Mouse (Mus musculus) ES-Bruce4 (cell line): ENCODE measurements around the gene Apobec2.

Source experiments
- CTCF ChIP-seq: IDR thresholded peaks from one replicate; pipeline ENCODE4 v1.8.1; 2011; ENCODE audit warnings: low read depth, low read length
- POLR2A ChIP-seq: IDR thresholded peaks from one replicate; pipeline ENCODE4 v1.8.1; 2011; ENCODE audit warnings: low read length; ENCODE audit not compliant: insufficient read depth

DNA sequence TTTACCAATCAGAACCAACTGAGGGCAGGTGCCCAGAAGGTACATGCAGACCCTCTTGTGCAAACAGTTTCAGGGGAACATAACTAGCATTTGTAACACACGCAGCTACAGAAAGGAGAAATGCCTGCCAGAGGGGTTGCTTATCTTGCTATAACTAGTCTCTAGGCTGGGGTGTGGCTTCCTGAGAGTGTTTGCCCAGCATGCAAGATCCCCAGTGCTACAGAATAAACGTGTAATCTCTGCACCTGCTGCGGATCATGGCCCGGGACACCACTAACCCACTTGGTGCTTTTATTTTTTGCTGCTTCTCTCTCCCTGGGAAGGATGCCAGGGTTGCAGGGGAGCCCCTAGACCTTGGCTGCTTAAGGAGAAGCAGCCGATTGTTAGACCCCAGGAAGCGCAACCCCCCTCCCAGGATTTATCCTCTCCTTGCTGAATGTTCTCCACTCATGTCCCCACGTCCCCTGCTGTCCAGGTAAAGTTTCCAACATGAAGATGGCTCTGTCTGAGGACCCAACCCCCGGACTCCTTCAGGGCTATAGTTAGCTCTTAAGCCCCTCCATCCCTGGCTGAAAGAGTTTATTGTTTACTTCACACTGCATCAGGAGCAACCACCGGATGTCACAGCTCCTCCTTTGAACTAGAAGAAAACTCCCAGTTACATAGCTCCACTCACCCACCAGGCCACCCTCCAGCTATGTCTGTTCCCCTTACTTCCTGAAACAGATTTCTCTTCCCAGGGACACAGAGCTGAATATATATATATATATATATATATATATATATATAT is 6.7 kb downstream of the Apobec2 start:
- TF ChIP-seq CTCF: no peak
- TF ChIP-seq POLR2A: no peak
